Mouse (Mus musculus) embryonic facial prominence, embryonic 11.5 days (tissue): ENCODE data around the gene Zfp9. TPM values are rescaled to one million over a fixed set of nuclear protein-coding genes. Genes with fewer than 3 reads are reported as not detected.

ENCODE experiments used
- ATAC-seq: fragments of 200-750 bp; cut with Nextera tagmentation; replicated peaks from 2 replicates; pipeline ENCODE4 v1.8.0; 2017; ENCODE audit warnings: low read depth; ENCODE audit not compliant: insufficient number of reproducible peaks, low FRiP score, low TSS enrichment
- DNase-seq: peaks from one replicate; pipeline ENCODE4 v3.0.0-alpha.2; 2015; ENCODE audit warnings: low spot score
- H3K27ac ChIP-seq: fragments of 300-500 bp; sonication (generic); replicated peaks from 2 replicates; pipeline ENCODE4 v1.5.1; 2014; ENCODE audit warnings: mild to moderate bottlenecking, low read depth, low read length, control low read depth
- H3K27me3 ChIP-seq: fragments of 300-500 bp; sonication (generic); 2 replicates; pipeline ENCODE4 v1.6.1; 2014; ENCODE audit warnings: mild to moderate bottlenecking, low read length, moderate library complexity, mixed read lengths; ENCODE audit not compliant: control insufficient read depth, insufficient read depth
- H3K36me3 ChIP-seq: fragments of 300-500 bp; sonication (generic); replicated peaks from 2 replicates; pipeline ENCODE4 v1.6.1; 2014; ENCODE audit warnings: low read depth, mild to moderate bottlenecking, low read length, moderate library complexity, mixed read lengths; ENCODE audit not compliant: control insufficient read depth, insufficient read depth
- H3K4me1 ChIP-seq: fragments of 300-500 bp; sonication (generic); 2 replicates; pipeline ENCODE4 v1.6.1; 2014; ENCODE audit warnings: low read length, mixed read lengths; ENCODE audit not compliant: control insufficient read depth, insufficient read depth
- H3K4me2 ChIP-seq: fragments of 300-500 bp; sonication (generic); 2 replicates; pipeline ENCODE4 v1.6.1; 2014; ENCODE audit warnings: low read depth, mild to moderate bottlenecking, control low read depth, low read length, moderate library complexity
- H3K4me3 ChIP-seq: fragments of 300-500 bp; sonication (generic); 2 replicates; pipeline ENCODE4 v1.5.1; 2014; ENCODE audit warnings: low read depth, low read length, control low read depth
- H3K9ac ChIP-seq: fragments of 300-500 bp; sonication (generic); replicated peaks from 2 replicates; pipeline ENCODE4 v1.6.1; 2014; ENCODE audit warnings: mild to moderate bottlenecking, control low read depth, low read length
- H3K9me3 ChIP-seq: fragments of 300-500 bp; sonication (generic); replicated peaks from 2 replicates; pipeline ENCODE4 v1.6.1; 2016; ENCODE audit warnings: mild to moderate bottlenecking, low read length, inconsistent platforms, mixed read lengths; ENCODE audit not compliant: control insufficient read depth
- WGBS: fragments of 180-500 bp; shearing (Covaris S2); extraction: QIAGEN DNeasy Blood & Tissue Kit; methylation state at CpG from one replicate; pipeline ENCODE4 v1.1.7; 2014; 5-methylcytosine and 5-hydroxymethylcytosine counted together
- polyA plus RNA-seq: library from polyadenylated mRNA; unstranded; fragments of >200 nt; fragmentation: Nextera tagmentation; extraction: Ambion mirVana; gene quantifications from 2 replicates; pipeline ENCODE4 v1.2.1, GENCODE M21; 2014

Zfp9 gene
- polyA plus RNA-seq, 1 experiment from 2014 or later: 13.7 TPM

DNA sequence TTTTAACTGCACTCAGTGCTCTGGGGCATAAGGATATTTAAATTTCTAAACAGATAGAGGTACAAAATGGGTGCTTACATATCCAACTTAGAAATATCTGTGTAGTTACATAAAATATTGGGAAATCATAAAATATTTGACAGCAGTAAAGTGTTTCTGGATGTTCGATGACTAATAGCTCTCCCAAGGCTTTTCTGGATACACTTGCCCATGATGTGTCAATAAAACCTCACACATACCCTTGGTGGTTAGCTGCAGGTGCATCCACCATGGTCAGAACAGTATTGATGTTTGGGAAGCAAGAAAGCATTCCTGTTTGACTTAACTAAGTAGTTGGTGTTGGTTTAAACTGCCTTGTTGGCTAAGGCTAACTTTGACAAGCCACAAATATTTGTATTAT lies 21.4 kb downstream of the Zfp9 start:
- ATAC-seq (no peak), DNase-seq (no peak)
- Histone ChIP-seq H3K4me3 (no peak overlapping the region), H3K36me3 (no peaks in the 10 kb centered on the region), H3K27ac (no peak overlapping the region), H3K9me3 (no peaks in the 10 kb centered on the region), H3K27me3 (no peaks in the 10 kb centered on the region), H3K9ac (no peak overlapping the region), H3K4me1 (no peaks in the 10 kb centered on the region), H3K4me2 (no peak overlapping the region)
- WGBS: 83% methylated on average over 1 of the region's 1 CpGs

DNA sequence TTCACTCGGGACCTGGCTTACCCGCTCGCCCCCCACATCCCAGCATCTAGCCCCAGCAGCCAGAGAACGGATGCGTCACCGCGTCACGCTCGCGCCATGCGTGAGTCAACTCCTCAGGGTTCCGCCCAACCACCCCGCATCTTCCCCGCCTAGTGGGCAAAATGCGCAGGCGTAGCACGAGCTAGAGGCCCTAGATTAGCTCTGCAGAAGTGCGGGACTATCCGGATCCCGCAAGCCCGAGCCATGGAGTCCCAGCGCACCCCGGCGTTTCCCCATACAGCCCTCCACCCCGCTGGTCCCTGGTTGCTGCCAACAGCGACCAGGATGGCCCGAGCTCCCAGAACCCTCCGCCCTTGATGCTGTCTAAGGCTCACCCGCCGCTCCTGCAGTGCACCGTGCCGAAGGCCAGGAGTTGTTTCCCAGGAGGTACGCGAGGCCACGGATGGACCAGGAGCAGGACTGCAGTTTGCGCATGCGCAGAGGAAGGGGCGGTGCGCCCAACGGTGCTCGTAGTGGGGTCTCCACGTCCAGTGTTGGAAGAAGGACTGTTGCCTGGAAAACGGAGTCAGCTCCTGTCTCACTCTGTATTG lies 24.0 kb downstream of the Zfp9 start, which contains the start of gene Zfp248:
Gene Zfp248, minus strand, starts transcription at position 487 of the 590 bp plus-strand sequence.
- no peaks in the 10 kb centered on the region for H3K27me3 ChIP-seq
- H3K4me2 ChIP-seq: peak within 1 kb of the TSS; percentile 78
- DNase-seq (peak; percentile 93), ATAC-seq (peak; percentile 96)
- H3K27ac ChIP-seq: peak within 1 kb of the TSS; percentile 92
- H3K4me3 ChIP-seq: peak within 1 kb of the TSS; percentile 70
- under 1% methylated on average over 43 of the region's 43 CpGs for WGBS
- no peaks in the 10 kb centered on the region for H3K4me1 ChIP-seq
- H3K9ac ChIP-seq: peak within 1 kb of the TSS; percentile 92
- H3K36me3 ChIP-seq: no peaks in the 10 kb centered on the region
- no peaks in the 10 kb centered on the region for H3K9me3 ChIP-seq

DNA sequence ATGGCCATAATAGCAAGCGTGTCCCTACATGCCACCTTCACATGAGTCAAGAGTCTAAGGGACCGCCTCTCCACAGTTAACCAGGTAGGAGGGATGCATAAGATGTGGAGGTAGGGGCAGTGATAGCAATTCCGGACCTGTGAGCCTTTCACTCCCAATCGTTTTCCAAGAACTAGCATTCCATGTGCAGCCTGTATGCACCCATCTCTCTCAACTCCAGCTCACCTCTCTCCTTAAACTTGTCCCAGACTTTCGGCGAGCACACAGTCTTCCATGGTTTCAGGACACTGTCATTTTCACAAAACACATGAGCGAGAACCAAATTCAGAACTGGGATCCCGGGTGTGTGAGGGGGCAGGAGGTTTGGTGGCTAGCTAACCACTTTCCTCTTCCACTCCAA lies 24.7 kb downstream of the Zfp9 start:
- Histone ChIP-seq H3K4me3 (peak overlapping the region; percentile 70), H3K4me1 (no peaks in the 10 kb centered on the region), H3K36me3 (no peaks in the 10 kb centered on the region), H3K4me2 (peak overlapping the region; percentile 78), H3K27me3 (no peaks in the 10 kb centered on the region), H3K27ac (peak overlapping the region; percentile 92; the same call in 1 of the 2 replicates), H3K9me3 (no peaks in the 10 kb centered on the region), H3K9ac (peak overlapping the region; percentile 92)
- 49% methylated on average over 8 of the region's 8 CpGs for WGBS
- peak; percentile 22 for DNase-seq
- ATAC-seq: no peak; the same call in 1 of the 2 replicates

DNA sequence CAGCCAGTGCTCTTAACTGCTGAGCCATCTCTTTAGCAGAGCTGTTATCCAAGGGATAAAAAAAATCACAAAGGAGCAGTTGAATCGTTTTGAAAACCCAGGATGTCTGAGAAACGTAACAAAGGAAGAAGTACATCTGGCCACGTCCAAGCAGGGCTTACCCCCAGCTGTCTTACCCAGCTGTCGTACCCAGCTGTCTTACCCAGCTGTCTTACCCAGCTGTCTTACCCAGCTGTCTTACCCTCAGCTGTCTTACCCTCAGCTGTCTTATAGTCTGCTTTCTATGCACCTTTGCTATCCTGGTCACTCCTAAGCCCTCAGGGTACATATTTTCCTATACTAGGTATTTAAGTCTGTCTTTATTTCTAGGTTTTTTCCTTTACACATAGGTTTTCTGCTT lies 47.6 kb downstream of the Zfp9 start:
- H3K4me3 ChIP-seq: no peak overlapping the region
- ATAC-seq: no peak
- 90% methylated on average over 4 of the region's 4 CpGs for WGBS
- no peak overlapping the region for H3K27ac ChIP-seq
- H3K27me3 ChIP-seq: no peaks in the 10 kb centered on the region
- H3K9me3 ChIP-seq: no peaks in the 10 kb centered on the region
- H3K36me3 ChIP-seq: peaks cover 17% of the 10 kb centered on the region
- no peak for DNase-seq
- H3K9ac ChIP-seq: no peak overlapping the region
- H3K4me2 ChIP-seq: no peak overlapping the region
- H3K4me1 ChIP-seq: no peaks in the 10 kb centered on the region

DNA sequence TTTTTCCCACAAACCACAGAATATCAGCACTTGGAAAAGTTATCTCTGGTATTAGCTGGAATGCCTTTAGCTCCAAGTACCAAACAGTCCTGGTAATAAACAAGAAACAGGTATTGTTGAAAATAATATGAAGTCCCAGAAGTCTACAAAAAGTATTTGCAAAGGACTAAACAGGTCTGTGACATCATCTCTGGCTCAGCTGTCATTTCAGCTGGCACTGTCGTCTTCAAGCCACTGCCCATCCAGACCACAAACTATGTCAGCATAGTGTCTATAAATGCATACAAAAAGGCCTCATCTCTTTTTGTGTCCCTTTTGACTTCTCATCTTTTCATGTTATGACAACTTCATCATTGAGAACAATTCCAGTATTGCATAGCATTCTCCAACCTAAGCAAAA lies 52.5 kb downstream of the Zfp9 start:
- Histone ChIP-seq H3K9ac (no peak overlapping the region), H3K27ac (no peak overlapping the region), H3K27me3 (no peaks in the 10 kb centered on the region), H3K4me1 (no peaks in the 10 kb centered on the region), H3K4me2 (no peak overlapping the region), H3K9me3 (no peaks in the 10 kb centered on the region), H3K36me3 (peaks cover 13% of the 10 kb centered on the region), H3K4me3 (no peak overlapping the region)
- 94% methylated on average over 1 of the region's 1 CpGs for WGBS
- no peak for ATAC-seq
- no peak for DNase-seq

DNA sequence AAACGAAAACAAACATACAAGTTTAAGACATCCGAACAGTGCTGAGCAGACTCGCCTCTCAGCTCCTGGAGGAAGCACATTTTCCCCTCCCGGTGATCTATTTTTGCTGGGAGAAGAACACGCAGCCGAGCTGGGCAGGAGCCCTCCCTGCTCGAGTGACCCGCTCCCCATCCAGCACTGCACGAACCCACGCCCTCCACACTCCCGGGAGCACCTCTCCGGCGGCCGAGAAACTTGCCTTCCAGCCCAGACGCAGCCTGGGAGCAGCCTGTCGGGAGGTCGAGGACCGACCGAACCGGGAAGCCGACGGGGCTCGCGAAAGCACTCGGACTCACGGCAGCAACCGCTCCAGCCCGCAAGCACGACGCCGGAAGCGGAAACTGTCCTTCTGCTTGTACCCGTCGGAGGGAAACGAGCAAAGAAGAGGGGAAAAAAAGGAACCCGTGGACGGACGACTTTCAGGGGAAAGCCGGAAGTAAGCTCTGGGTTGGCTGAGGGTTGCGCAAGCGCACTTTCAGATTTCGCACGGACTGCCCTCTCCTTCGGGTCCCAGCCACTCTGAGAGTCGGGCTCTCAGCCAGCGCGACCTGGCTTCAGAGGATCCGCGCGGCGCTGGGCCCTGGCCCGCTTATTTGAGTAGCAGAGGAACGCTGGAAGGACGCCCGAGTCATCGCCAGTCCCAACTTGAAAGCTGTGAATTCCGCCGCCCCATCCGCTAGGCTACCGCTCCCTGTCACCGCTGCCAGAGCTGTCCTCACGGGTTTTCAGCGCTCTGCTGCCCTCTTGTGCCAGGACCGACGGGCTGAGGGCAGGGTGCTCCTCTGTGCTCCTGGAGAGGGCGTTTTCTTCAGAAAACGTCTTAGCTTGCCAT lies 59.8 kb downstream of the Zfp9 start, which contains the start of gene Bms1:
Gene Bms1, minus strand, starts transcription at position 425 of the 871 bp plus-strand sequence.
- H3K4me2 ChIP-seq: peak within 1 kb of the TSS; percentile 44
- peak within 1 kb of the TSS; percentile 90 for H3K4me3 ChIP-seq
- H3K9ac ChIP-seq: peak within 1 kb of the TSS; percentile 82
- ATAC-seq: peak; percentile 95
- under 1% methylated on average over 67 of the region's 67 CpGs for WGBS
- peak; percentile 97 for DNase-seq
- no peaks in the 10 kb centered on the region for H3K9me3 ChIP-seq
- 0 out of 2 replicates have a peak within 1 kb of the TSS, but pooled peaks have one; percentile 28 for H3K27ac ChIP-seq
- no peaks in the 10 kb centered on the region for H3K4me1 ChIP-seq
- no peaks in the 10 kb centered on the region for H3K27me3 ChIP-seq
- H3K36me3 ChIP-seq: no peaks in the 10 kb centered on the region
